Mouse (Mus musculus) brown adipose tissue, adult 24 weeks (tissue): ENCODE measurements around the gene Ubn2. TPM values are rescaled to one million over a fixed set of nuclear protein-coding genes. Genes with fewer than 3 reads are reported as not detected.
"Not testable (repeated sequence)": the region's sequence is repeated elsewhere in the genome, so short reads cannot be mapped to it uniquely, and the experiment has no call there.

Source experiments
- H3K27ac ChIP-seq: fragments of 200-500 bp; replicated peaks from 2 replicates; pipeline ENCODE4 v1.5.1; 2012; ENCODE audit warnings: low read depth, mild to moderate bottlenecking, low read length
- H3K4me1 ChIP-seq: fragments of 200-500 bp; 2 replicates; pipeline ENCODE4 v1.6.1; 2012; ENCODE audit warnings: low read length, mixed read lengths; ENCODE audit not compliant: control insufficient read depth, insufficient read depth, insufficient read length
- H3K4me3 ChIP-seq: fragments of 200-500 bp; 2 replicates; pipeline ENCODE4 v1.5.1; 2012; ENCODE audit warnings: low read depth, mild to moderate bottlenecking, low read length, moderate library complexity; ENCODE audit not compliant: insufficient read depth
- polyA plus RNA-seq: library from polyadenylated mRNA; stranded (reverse); fragments of >200 nt; gene quantifications from 2 replicates; pipeline ENCODE4 v1.2.4, GENCODE M21; 2012; ENCODE audit not compliant: missing spikeins, insufficient read depth, insufficient read length

The Ubn2 gene
- polyA plus RNA-seq, 1 experiment = 6.8 TPM

GRCm38 (mm10) chr6:38515201-38515600 lies 81.5 kb downstream of the Ubn2 start:
- Histone ChIP-seq H3K4me3 (no peak overlapping the region), H3K4me1 (no peaks in the 10 kb centered on the region), H3K27ac (no peak overlapping the region)

GRCm38 (mm10) chr6:38523851-38524250 lies 90.1 kb downstream of the Ubn2 start:
- H3K4me1 ChIP-seq = no peaks in the 10 kb centered on the region
- H3K4me3 ChIP-seq = no peak overlapping the region
- no peak overlapping the region for H3K27ac ChIP-seq

GRCm38 (mm10) chr6:38531211-38531820 lies 97.6 kb downstream of the Ubn2 start:
- H3K4me3 ChIP-seq = no peak overlapping the region

GRCm38 (mm10) chr6:38532500-38533420 lies 99.0 kb downstream of the Ubn2 start:
- H3K4me3 ChIP-seq = peak overlapping the region; percentile 44
- H3K27ac ChIP-seq = peak overlapping the region; percentile 64
- H3K4me1 ChIP-seq = 0 out of 2 replicates have a peak, but pooled peaks cover 3% of the 10 kb centered on the region

More at GRCm38 (mm10) chr6:38531211-38531820, 97.6 kb downstream of the Ubn2 start:
- Histone ChIP-seq H3K4me1 (0 out of 2 replicates have a peak, but pooled peaks cover 3% of the 10 kb centered on the region), H3K27ac (peak overlapping the region; percentile 35)

- Histone ChIP-seq H3K4me3 (peak within 1 kb of the TSS; percentile 76), H3K4me1 (0 out of 2 replicates have a peak, but pooled peaks cover 3% of the 10 kb centered on the region), H3K27ac (peak within 1 kb of the TSS; percentile 84)
Measured at GRCm38 (mm10) chr6:38533428-38534405, 100.0 kb downstream of the Ubn2 start, which contains the start of gene Fmc1. Gene Fmc1 (plus strand): TSS chr6:38533502.

GRCm38 (mm10) chr6:38534640-38535365 lies 101.1 kb downstream of the Ubn2 start:
- H3K4me1 ChIP-seq = 0 out of 2 replicates have a peak, but pooled peaks cover 3% of the 10 kb centered on the region
- peak overlapping the region; percentile 84 for H3K27ac ChIP-seq
- H3K4me3 ChIP-seq = peak overlapping the region; percentile 76

- peak overlapping the region; percentile 82 for H3K27ac ChIP-seq
- 0 out of 2 replicates have a peak, but pooled peaks cover 3% of the 10 kb centered on the region for H3K4me1 ChIP-seq
- H3K4me3 ChIP-seq = peak overlapping the region; percentile 76
Measured at GRCm38 (mm10) chr6:38535366-38535690, 101.6 kb downstream of the Ubn2 start.

- 0 out of 2 replicates have a peak, but pooled peaks cover 3% of the 10 kb centered on the region for H3K4me1 ChIP-seq
- H3K27ac ChIP-seq = no peak overlapping the region
- H3K4me3 ChIP-seq = no peak overlapping the region
Measured at GRCm38 (mm10) chr6:38535788-38536187, 102.0 kb downstream of the Ubn2 start.

- not testable (repeated sequence) for H3K4me3 ChIP-seq, H3K4me1 ChIP-seq, H3K27ac ChIP-seq
Measured at GRCm38 (mm10) chr6:38544141-38544540, 110.4 kb downstream of the Ubn2 start.

- not testable (repeated sequence) for H3K27ac ChIP-seq, H3K4me1 ChIP-seq, H3K4me3 ChIP-seq
Measured at GRCm38 (mm10) chr6:38547005-38547404, 113.3 kb downstream of the Ubn2 start.

GRCm38 (mm10) chr6:38547707-38548106 lies 114.0 kb downstream of the Ubn2 start:
- Histone ChIP-seq H3K27ac (no peak overlapping the region), H3K4me3 (no peak overlapping the region), H3K4me1 (no peaks in the 10 kb centered on the region)

GRCm38 (mm10) chr6:38548595-38548994 lies 114.8 kb downstream of the Ubn2 start:
- 0 out of 2 replicates have a peak overlapping the region, but pooled peaks have one; percentile 36 for H3K27ac ChIP-seq
- H3K4me3 ChIP-seq, H3K4me1 ChIP-seq: not testable (repeated sequence)

- peak overlapping the region; percentile 13; the same call in 1 of the 2 replicates for H3K4me3 ChIP-seq
Measured at GRCm38 (mm10) chr6:38549840-38550239, 116.1 kb downstream of the Ubn2 start.

More at GRCm38 (mm10) chr6:38549840-38550239, 116.1 kb downstream of the Ubn2 start:
- H3K27ac ChIP-seq = peak overlapping the region; percentile 98; the same call in 1 of the 2 replicates
- H3K4me1 ChIP-seq = not testable (repeated sequence)
